Mouse (Mus musculus): ENCODE results near the gene Ascl5.
A peak's percentile ranks its signal among the peaks of the same experiment; 100 is the strongest.

Gene Ascl5

DNA sequence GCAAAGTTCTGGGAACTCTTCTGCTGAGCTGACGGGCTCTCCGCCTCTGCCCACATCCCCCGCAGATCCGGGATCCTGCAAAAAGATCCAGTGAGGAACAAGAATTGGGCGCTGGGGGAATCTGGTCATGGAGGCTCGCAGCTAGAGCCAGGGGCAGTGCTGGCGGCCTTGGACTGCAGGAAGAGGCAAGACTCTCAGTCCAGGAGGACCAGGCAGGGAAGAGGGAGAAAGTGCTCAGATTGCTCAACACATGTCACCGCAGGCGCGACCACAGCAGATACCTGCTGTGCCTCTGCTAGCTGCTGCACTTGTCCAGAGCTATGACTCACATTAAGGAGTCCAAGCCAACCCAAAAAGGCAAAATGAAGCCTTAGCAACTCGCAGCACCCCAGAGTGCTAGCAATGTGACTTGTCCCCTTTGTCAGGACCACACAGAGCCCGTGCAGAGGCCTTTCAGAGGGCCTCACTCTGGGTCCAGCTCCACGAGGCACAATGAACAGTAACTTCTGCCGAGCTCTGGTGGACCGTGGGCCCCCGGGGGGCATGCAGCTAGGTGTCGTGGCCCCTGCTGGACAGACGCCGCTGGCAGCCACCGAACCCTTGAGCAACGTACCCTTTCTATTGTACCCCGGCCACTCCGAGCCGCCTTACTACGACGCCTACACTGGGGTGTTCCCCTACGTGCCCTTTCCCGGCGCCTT, at the start of gene Ascl5:
Gene Ascl5, plus strand, starts transcription at position 493 of the 701 bp plus-strand sequence.
- Histone ChIP-seq H3K27me3 (ENCODE audit: insufficient read depth, low read length) (peaks cover 63% of the 10 kb centered on the region), H3K9me3 (ENCODE audit: low read length) (0 out of 2 replicates have a peak, but pooled peaks cover 3% of the 10 kb centered on the region), H3K36me3 (ENCODE audit: insufficient read depth, low read length) (no peaks in the 10 kb centered on the region), H3K4me3 (replicated peaks; ENCODE audit: low read length) (peak within 1 kb of the TSS; percentile 70), H3K4me1 (replicated peaks; ENCODE audit: low read depth, low read length) (peaks cover 19% of the 10 kb centered on the region)
- TF ChIP-seq POU5F1 (IDR thresholded peaks at IDR 0.05; ENCODE audit: borderline replicate concordance, low read length) = no peak
- no peak for TF ChIP-seq CTCF (conservative IDR thresholded peaks at IDR 0.05; ENCODE audit: low read length)
- no peak for TF ChIP-seq NANOG (IDR thresholded peaks at IDR 0.05; ENCODE audit: borderline replicate concordance, low read length)

DNA sequence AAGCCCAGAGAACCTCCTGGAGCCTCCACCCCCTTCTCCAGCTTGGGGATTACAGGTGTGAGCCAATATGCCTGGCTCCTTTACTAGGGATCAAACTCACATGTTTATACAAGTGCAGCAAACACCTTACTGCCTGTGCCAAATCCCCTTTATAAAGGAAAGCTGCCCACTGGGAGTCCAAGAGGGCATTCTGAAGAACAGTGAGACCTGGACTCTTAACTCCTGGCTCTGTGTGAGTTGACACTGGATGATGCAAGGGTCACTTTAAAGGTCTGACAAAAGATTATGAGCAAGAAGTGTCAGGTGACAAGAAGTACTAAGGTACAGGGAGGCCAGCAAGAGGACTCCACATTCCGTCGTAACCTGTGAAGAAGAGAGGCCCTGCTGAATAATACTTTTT, 49.2 kb upstream of the Ascl5 start:
- H3K36me3 ChIP-seq (ENCODE audit: insufficient read depth, low read length) = no peaks in the 10 kb centered on the region

DNA sequence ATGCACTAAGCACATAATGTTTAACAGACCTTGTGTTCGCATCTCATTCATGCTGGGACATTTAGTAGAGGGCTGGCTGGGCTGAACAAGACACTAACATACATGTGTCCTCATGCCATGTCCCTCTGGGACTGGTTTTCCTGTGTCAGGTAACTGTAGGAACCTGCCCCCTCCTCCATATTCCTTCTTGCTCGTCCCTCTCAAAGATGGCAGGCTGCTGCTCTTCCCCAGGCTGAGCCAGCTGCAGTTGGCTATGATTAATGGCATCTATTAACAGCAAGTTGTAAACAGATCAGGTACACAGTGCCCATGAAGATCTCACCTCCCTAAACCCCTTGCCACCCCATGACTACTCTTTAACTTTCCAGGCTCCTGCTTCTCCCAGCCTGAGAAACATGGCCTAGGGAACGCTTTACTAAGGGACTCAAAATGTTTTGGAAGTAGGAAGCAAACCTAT, 44.3 kb upstream of the Ascl5 start, which contains the start of gene Igfn1:
Gene Igfn1, minus strand, starts transcription at position 51 of the 457 bp plus-strand sequence.
- H3K36me3 ChIP-seq (ENCODE audit: insufficient read depth, low read length) = no peaks in the 10 kb centered on the region

More for the DNA sequence above, 49.2 kb upstream of the Ascl5 start:
- Histone ChIP-seq H3K4me1 (replicated peaks; ENCODE audit: low read depth, low read length) (no peaks in the 10 kb centered on the region), H3K9me3 (ENCODE audit: low read length) (no peaks in the 10 kb centered on the region), H3K27me3 (ENCODE audit: insufficient read depth, low read length) (peaks cover 46% of the 10 kb centered on the region), H3K4me3 (replicated peaks; ENCODE audit: low read length) (no peak overlapping the region)
- TF ChIP-seq CTCF (conservative IDR thresholded peaks at IDR 0.05; ENCODE audit: low read length) (no peak), POU5F1 (IDR thresholded peaks at IDR 0.05; ENCODE audit: borderline replicate concordance, low read length) (no peak), NANOG (IDR thresholded peaks at IDR 0.05; ENCODE audit: borderline replicate concordance, low read length) (no peak)

DNA sequence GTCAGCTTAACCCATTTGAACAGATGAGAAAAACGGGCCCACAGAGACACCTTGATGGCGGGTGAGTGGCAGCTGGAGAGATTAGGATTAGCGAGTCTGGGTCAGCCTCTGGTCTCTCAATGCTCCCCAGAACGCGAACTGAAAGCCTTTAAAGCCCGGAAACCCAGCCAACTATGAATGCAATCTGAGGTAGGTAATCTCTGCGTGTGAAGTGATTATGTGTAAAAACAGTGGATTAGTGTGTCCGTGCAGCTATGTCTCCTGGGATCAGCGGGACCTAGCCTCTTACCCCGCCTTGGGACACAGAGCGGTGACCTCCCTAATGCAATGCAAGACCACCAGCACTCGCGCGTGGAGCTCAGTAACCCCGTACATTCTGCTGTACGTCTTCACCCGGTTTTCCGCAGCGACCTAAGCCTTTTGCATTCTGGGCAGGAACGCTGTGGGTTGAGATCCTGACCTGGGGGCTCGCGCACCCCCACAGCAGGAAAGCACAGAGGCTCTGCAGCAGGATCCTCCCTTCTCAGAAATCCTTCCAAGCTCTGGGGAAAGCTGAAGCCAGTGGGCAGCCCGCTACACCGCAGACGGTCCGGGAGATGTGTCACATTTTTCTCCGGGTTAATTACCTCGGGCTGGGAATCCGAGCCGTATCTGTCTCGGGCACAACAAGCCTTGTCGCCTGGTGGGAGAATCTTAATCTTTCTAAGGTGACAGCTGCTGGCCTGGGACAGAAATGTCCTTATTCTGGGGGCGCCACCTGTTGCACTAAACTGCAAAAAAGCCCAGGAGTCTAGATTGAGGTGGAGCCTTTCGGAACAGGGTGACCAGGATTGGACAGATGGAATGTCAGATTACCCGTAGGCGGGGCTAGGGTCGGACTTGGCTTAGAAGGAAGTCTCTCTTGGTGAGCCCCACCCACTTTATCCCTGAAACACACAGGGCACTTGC, 43.1 kb upstream of the Ascl5 start, which contains the start of gene Tmem9:
Gene Tmem9, plus strand, starts transcription at position 940 of the 948 bp plus-strand sequence.
- TF ChIP-seq CTCF (conservative IDR thresholded peaks at IDR 0.05; ENCODE audit: low read length) (no peak), POU5F1 (IDR thresholded peaks at IDR 0.05; ENCODE audit: borderline replicate concordance, low read length) (no peak), NANOG (IDR thresholded peaks at IDR 0.05; ENCODE audit: borderline replicate concordance, low read length) (no peak)
- Histone ChIP-seq H3K36me3 (ENCODE audit: insufficient read depth, low read length) (no peaks in the 10 kb centered on the region), H3K4me3 (replicated peaks; ENCODE audit: low read length) (peak within 1 kb of the TSS; percentile 80), H3K27me3 (ENCODE audit: insufficient read depth, low read length) (peaks cover 34% of the 10 kb centered on the region), H3K9me3 (ENCODE audit: low read length) (no peaks in the 10 kb centered on the region), H3K4me1 (replicated peaks; ENCODE audit: low read depth, low read length) (peaks cover 11% of the 10 kb centered on the region)

More for the DNA sequence above, 44.3 kb upstream of the Ascl5 start, which contains the start of gene Igfn1:
- TF ChIP-seq POU5F1 (IDR thresholded peaks at IDR 0.05; ENCODE audit: borderline replicate concordance, low read length) = no peak
- Histone ChIP-seq H3K4me1 (replicated peaks; ENCODE audit: low read depth, low read length) (peaks cover 11% of the 10 kb centered on the region), H3K4me3 (replicated peaks; ENCODE audit: low read length) (peak within 1 kb of the TSS; percentile 80), H3K27me3 (ENCODE audit: insufficient read depth, low read length) (peaks cover 40% of the 10 kb centered on the region), H3K9me3 (ENCODE audit: low read length) (no peaks in the 10 kb centered on the region)

DNA sequence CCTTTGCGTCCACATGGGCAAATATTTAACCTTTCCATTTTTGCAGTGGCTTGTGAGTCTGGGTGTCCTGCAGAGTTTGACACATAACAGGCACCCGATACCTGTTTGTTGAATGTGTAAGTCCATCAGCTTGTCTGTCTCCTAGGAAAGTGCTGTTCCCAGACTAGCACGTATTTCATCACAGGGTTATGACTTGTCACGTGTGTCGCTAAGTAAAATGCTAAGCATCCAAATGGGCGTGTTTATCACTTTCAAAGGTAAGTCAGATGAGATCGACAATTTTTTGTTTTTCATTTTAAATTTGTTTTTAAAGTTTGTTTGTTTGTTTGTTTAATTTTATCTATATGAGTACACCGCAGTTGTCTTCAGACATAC, 42.5 kb upstream of the Ascl5 start:
- no peaks in the 10 kb centered on the region for H3K36me3 ChIP-seq (ENCODE audit: insufficient read depth, low read length)

DNA sequence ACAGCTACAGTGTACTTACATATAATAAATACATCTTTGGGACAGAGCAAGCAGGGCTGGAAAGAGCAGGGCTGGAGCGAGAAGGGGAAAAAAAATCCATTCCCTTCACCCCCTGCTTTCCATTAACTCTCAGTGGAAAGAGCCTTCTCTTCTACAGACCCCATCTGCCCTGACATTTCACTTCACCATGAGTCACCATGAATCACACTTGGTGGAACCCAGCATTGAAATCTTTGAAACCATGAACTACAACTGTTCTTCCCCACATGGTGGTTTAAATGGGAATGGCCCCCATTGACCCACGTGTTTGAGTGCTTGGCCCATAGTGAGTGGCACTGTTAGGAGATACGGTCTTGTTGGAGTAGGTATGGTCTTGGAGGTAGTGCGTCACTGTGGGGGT, 40.4 kb upstream of the Ascl5 start:
- no peak overlapping the region for H3K4me3 ChIP-seq (replicated peaks; ENCODE audit: low read length)
- peaks cover 26% of the 10 kb centered on the region for H3K27me3 ChIP-seq (ENCODE audit: insufficient read depth, low read length)
- no peak for TF ChIP-seq CTCF (conservative IDR thresholded peaks at IDR 0.05; ENCODE audit: low read length)
- no peak for TF ChIP-seq POU5F1 (IDR thresholded peaks at IDR 0.05; ENCODE audit: borderline replicate concordance, low read length)
- TF ChIP-seq NANOG (IDR thresholded peaks at IDR 0.05; ENCODE audit: borderline replicate concordance, low read length) = no peak
- H3K9me3 ChIP-seq (ENCODE audit: low read length) = no peaks in the 10 kb centered on the region
- H3K4me1 ChIP-seq (replicated peaks; ENCODE audit: low read depth, low read length) = peaks cover 11% of the 10 kb centered on the region
- no peaks in the 10 kb centered on the region for H3K36me3 ChIP-seq (ENCODE audit: insufficient read depth, low read length)

More for the DNA sequence above, 42.5 kb upstream of the Ascl5 start:
- TF ChIP-seq POU5F1 (IDR thresholded peaks at IDR 0.05; ENCODE audit: borderline replicate concordance, low read length) = no peak
- peaks cover 11% of the 10 kb centered on the region for H3K4me1 ChIP-seq (replicated peaks; ENCODE audit: low read depth, low read length)
- H3K9me3 ChIP-seq (ENCODE audit: low read length) = no peaks in the 10 kb centered on the region
- H3K4me3 ChIP-seq (replicated peaks; ENCODE audit: low read length) = peak overlapping the region; percentile 80
- peaks cover 34% of the 10 kb centered on the region for H3K27me3 ChIP-seq (ENCODE audit: insufficient read depth, low read length)

DNA sequence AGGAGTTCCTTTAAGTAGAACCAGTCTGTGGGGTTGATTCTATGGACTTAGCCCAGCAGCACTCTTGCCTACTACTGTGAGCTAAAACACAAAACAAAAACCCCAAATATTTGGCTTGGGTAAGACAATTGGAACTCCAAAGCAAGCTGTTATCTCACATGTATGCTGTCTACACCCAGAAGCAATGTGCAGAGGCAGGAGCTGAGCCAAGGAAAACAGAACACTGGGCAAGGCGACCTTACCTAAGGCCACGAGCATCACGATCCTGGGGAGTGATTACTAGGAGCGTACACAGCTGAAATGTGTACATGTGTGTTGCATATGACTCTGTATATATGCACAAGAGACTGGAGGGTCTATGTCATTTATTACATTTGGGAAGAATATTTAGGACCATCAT, 37.1 kb upstream of the Ascl5 start:
- H3K9me3 ChIP-seq (ENCODE audit: low read length) = no peaks in the 10 kb centered on the region
- TF ChIP-seq POU5F1 (IDR thresholded peaks at IDR 0.05; ENCODE audit: borderline replicate concordance, low read length) = no peak
- TF ChIP-seq NANOG (IDR thresholded peaks at IDR 0.05; ENCODE audit: borderline replicate concordance, low read length) = no peak
- TF ChIP-seq CTCF (conservative IDR thresholded peaks at IDR 0.05; ENCODE audit: low read length) = no peak
- H3K27me3 ChIP-seq (ENCODE audit: insufficient read depth, low read length) = peaks cover 6% of the 10 kb centered on the region; the same call in 1 of the 2 replicates
- H3K4me3 ChIP-seq (replicated peaks; ENCODE audit: low read length) = no peak overlapping the region
- H3K36me3 ChIP-seq (ENCODE audit: insufficient read depth, low read length) = no peaks in the 10 kb centered on the region
- peaks cover 7% of the 10 kb centered on the region for H3K4me1 ChIP-seq (replicated peaks; ENCODE audit: low read depth, low read length)

DNA sequence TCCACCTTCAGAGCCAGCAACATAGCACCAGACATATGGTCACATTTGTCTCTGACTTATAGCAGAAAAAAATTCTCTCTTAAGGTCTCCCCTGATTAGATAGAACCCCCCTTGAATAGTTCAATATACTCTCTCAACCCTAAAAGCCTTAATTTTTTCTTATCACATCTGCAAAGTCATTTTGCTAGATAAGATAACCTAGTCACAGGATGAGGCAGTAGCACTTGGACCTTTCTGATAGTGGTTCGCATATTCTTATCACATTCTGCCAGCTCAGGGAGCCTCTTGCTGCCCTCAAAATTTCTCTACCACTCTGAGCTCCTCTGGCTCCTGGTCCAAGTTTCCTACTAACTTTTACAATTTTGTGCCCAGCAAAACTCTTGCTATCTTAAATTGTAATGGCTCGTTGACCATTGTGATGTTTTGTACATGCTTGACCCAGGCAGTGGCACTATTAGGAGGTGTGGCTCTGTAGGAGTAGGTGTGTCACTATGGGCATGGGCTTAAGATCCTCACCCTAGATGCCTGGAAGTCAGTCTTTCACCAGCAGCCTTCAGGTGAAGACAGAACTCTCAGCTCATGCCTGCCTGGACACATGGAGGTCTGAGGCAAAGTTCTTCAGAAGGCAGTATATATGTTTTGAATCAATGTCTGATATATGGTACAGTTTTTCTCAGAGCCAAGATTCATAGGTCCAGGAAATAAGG, 35.7 kb upstream of the Ascl5 start:
- TF ChIP-seq CTCF (conservative IDR thresholded peaks at IDR 0.05; ENCODE audit: low read length) (no peak), POU5F1 (IDR thresholded peaks at IDR 0.05; ENCODE audit: borderline replicate concordance, low read length) (no peak), NANOG (IDR thresholded peaks at IDR 0.05; ENCODE audit: borderline replicate concordance, low read length) (no peak)
- peaks cover 6% of the 10 kb centered on the region for H3K36me3 ChIP-seq (ENCODE audit: insufficient read depth, low read length)

More for the DNA sequence above, 35.7 kb upstream of the Ascl5 start:
- H3K27me3 ChIP-seq (ENCODE audit: insufficient read depth, low read length) = peaks cover 6% of the 10 kb centered on the region; the same call in 1 of the 2 replicates
- peaks cover 16% of the 10 kb centered on the region for H3K4me1 ChIP-seq (replicated peaks; ENCODE audit: low read depth, low read length)
- H3K9me3 ChIP-seq (ENCODE audit: low read length) = no peaks in the 10 kb centered on the region
- no peak overlapping the region for H3K4me3 ChIP-seq (replicated peaks; ENCODE audit: low read length)

All from E14TG2a.4 (cell line).